Mouse (Mus musculus) lung, adult 2 months (tissue): ENCODE measurements around the gene Anks1b.

Source experiments
- CTCF ChIP-seq: fragments of 200-500 bp; IDR thresholded peaks from 2 replicates; pipeline ENCODE4 v1.5.1; 2011; ENCODE audit warnings: mild to moderate bottlenecking, low read length, control low read depth; ENCODE audit not compliant: insufficient read depth
- POLR2A ChIP-seq: fragments of 200-500 bp; IDR thresholded peaks from 2 replicates; pipeline ENCODE4 v1.6.1; 2011; ENCODE audit warnings: low read depth, mild to moderate bottlenecking, control low read depth, low read length, borderline replicate concordance; ENCODE audit errors: extremely low read depth

DNA sequence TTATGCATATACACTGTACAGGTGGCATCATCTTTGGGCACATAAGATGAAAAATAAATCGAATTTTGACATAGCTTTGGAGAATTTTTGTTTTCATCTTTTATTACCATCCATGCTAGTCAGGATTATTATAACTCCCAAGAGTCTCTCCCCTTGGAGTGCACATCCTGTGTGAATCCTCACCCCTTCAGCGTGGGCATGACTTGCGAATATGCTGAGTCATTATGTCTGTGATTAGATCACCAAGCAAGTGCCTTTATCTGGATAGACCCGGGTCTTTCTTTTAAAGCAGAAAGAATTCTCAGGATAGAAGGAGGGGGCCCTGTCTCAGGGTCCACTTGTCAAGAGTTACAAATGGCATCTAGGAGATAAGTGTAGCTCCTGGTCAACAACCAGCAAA, 48.7 kb downstream of the Anks1b start:
- TF ChIP-seq POLR2A (no peak), CTCF (no peak)
